Mouse (Mus musculus) stomach, embryonic 16.5 days (tissue): ENCODE results near the gene Yeats4. TPM values are rescaled to one million over a fixed set of nuclear protein-coding genes. Genes with fewer than 3 reads are reported as not detected.
A peak's percentile ranks its signal among the peaks of the same experiment; 100 is the strongest.

Experiments used
- ATAC-seq: fragments of 200-750 bp; cut with Nextera tagmentation; 2 replicates; pipeline ENCODE4 v1.8.0; 2017; ENCODE audit warnings: moderate number of reproducible peaks, moderate TSS enrichment; ENCODE audit not compliant: insufficient read depth, low FRiP score
- H3K27ac ChIP-seq: fragments of 300-500 bp; sonication (generic); 2 replicates; pipeline ENCODE4 v1.5.1; 2014; ENCODE audit warnings: low read length
- H3K27me3 ChIP-seq: fragments of 300-500 bp; sonication (generic); 2 replicates; pipeline ENCODE4 v1.6.1; 2014; ENCODE audit warnings: low read length, control low read depth, mixed read lengths; ENCODE audit not compliant: control insufficient read depth, insufficient read depth
- H3K36me3 ChIP-seq: fragments of 300-500 bp; sonication (generic); 2 replicates; pipeline ENCODE4 v1.6.1; 2014; ENCODE audit warnings: low read length; ENCODE audit not compliant: control insufficient read depth, insufficient read depth
- H3K4me1 ChIP-seq: fragments of 300-500 bp; sonication (generic); 2 replicates; pipeline ENCODE4 v1.6.1; 2014; ENCODE audit warnings: low read length, control low read depth, mixed read lengths; ENCODE audit not compliant: control insufficient read depth, insufficient read depth
- H3K4me2 ChIP-seq: fragments of 300-500 bp; sonication (generic); 2 replicates; pipeline ENCODE4 v1.6.1; 2014; ENCODE audit warnings: low read depth, low read length, mixed read lengths
- H3K4me3 ChIP-seq: fragments of 300-500 bp; sonication (generic); replicated peaks from 2 replicates; pipeline ENCODE4 v1.5.1; 2014; ENCODE audit warnings: mild to moderate bottlenecking, low read length
- H3K9ac ChIP-seq: fragments of 300-500 bp; sonication (generic); 2 replicates; pipeline ENCODE4 v1.6.1; 2014; ENCODE audit warnings: low read length
- H3K9me3 ChIP-seq: fragments of 300-500 bp; sonication (generic); replicated peaks from 2 replicates; pipeline ENCODE4 v1.6.1; 2016; ENCODE audit warnings: low read length, control low read depth; ENCODE audit not compliant: control insufficient read depth
- WGBS: fragments of 180-500 bp; shearing (Covaris S2); extraction: QIAGEN DNeasy Blood & Tissue Kit; methylation state at CpG from one replicate; pipeline ENCODE4 v1.1.7; 2014; 5-methylcytosine and 5-hydroxymethylcytosine counted together
- polyA plus RNA-seq: library from polyadenylated mRNA; unstranded; fragments of >200 nt; fragmentation: Nextera tagmentation; extraction: Ambion mirVana; gene quantifications from 2 replicates; pipeline ENCODE4 v1.2.1, GENCODE M21; 2015

Gene Yeats4
- polyA plus RNA-seq, 1 experiment from 2014 or later: 45.8 TPM

GRCm38 (mm10) chr10:117223758-117224101, 577 bp downstream of the Yeats4 start:
- ATAC-seq: no peak; the same call in 1 of the 2 replicates
- Histone ChIP-seq H3K9ac (peak overlapping the region; percentile 97), H3K4me1 (peaks cover 10% of the 10 kb centered on the region), H3K27ac (0 out of 2 replicates have a peak overlapping the region, but pooled peaks have one; percentile 99), H3K4me2 (peak overlapping the region; percentile 85), H3K27me3 (no peaks in the 10 kb centered on the region), H3K36me3 (peaks cover 14% of the 10 kb centered on the region; the same call in 1 of the 2 replicates), H3K9me3 (no peaks in the 10 kb centered on the region), H3K4me3 (peak overlapping the region; percentile 83)
- WGBS: 0% methylated on average over 9 of the region's 9 CpGs

- Histone ChIP-seq H3K9me3 (no peaks in the 10 kb centered on the region), H3K4me3 (no peak overlapping the region)
- 77% methylated on average over 3 of the region's 3 CpGs for WGBS
Observed at GRCm38 (mm10) chr10:117222821-117223220, 1.5 kb downstream of the Yeats4 start.

DNA sequence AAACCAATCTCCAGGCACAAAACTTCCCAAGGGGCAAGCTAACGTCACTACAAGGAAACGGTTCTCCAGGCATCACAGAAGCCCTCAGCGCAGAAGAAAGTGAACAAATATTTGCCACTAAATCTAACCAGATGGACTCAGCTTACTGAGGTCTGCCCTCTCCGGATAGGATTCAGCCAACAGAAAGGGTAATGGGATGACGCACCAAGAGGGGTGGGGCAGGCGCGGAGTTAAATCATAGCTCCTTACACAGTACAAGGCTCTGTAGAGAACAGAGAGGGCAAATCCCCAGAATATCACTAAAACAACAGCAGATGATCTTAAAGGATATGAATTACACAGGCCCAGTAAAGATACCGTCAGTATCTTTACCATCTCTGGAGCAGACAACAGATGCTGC, 6.0 kb downstream of the Yeats4 start:
- H3K36me3 ChIP-seq: peaks cover 40% of the 10 kb centered on the region; the same call in 1 of the 2 replicates
- H3K4me2 ChIP-seq: no peak overlapping the region
- H3K4me3 ChIP-seq: no peak overlapping the region
- no peak overlapping the region for H3K27ac ChIP-seq
- H3K9ac ChIP-seq: no peak overlapping the region
- H3K27me3 ChIP-seq: no peaks in the 10 kb centered on the region
- 86% methylated on average over 8 of the region's 8 CpGs for WGBS
- no peaks in the 10 kb centered on the region for H3K9me3 ChIP-seq
- ATAC-seq: no peak
- peaks cover 5% of the 10 kb centered on the region for H3K4me1 ChIP-seq

More at GRCm38 (mm10) chr10:117222821-117223220, 1.5 kb downstream of the Yeats4 start:
- H3K36me3 ChIP-seq: peaks cover 21% of the 10 kb centered on the region; the same call in 1 of the 2 replicates
- peaks cover 10% of the 10 kb centered on the region for H3K4me1 ChIP-seq
- H3K27ac ChIP-seq: no peak overlapping the region
- no peak overlapping the region for H3K9ac ChIP-seq
- no peaks in the 10 kb centered on the region for H3K27me3 ChIP-seq
- no peak for ATAC-seq
- peak overlapping the region; percentile 85; the same call in 1 of the 2 replicates for H3K4me2 ChIP-seq

DNA sequence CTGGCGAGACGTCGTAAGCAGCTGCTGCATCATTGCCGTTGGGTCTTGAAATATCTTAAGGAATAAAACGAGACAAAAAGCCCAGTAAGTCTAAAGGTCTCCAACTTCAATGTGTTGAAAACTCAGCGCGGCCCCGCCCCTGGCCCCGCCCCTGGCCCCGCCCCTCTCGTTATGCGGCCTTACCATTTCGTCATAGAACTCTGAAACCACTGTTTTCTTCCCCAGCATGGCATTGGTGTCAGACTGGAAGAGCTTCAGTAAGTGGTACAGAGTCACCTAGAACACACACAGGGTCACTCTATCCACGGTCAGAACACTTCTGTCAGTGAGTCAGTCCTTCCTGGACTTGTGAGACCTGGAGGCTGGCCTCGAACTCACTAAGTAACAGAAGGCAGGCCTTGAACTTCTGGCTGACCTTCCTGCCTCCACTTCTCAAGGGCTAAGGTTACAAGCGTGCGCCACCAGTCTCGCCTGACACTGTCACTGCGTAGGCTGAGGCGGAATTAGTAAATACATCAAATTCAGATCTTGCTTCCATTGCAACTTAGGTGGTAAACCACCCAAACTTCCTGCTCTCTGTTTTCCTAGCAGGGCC, 7.0 kb downstream of the Yeats4 start:
- no peaks in the 10 kb centered on the region for H3K4me1 ChIP-seq
- ATAC-seq: no peak
- H3K9me3 ChIP-seq: no peaks in the 10 kb centered on the region
- H3K4me2 ChIP-seq: no peak overlapping the region
- peaks cover 38% of the 10 kb centered on the region; the same call in 1 of the 2 replicates for H3K36me3 ChIP-seq
- no peaks in the 10 kb centered on the region for H3K27me3 ChIP-seq
- WGBS: 78% methylated on average over 20 of the region's 20 CpGs
- no peak overlapping the region for H3K4me3 ChIP-seq
- H3K27ac ChIP-seq: no peak overlapping the region
- H3K9ac ChIP-seq: no peak overlapping the region

- no peaks in the 10 kb centered on the region for H3K27me3 ChIP-seq
- ATAC-seq: no peak
- 67% methylated on average over 5 of the region's 5 CpGs for WGBS
- no peaks in the 10 kb centered on the region for H3K9me3 ChIP-seq
- peaks cover 33% of the 10 kb centered on the region; the same call in 1 of the 2 replicates for H3K36me3 ChIP-seq
- no peaks in the 10 kb centered on the region for H3K4me1 ChIP-seq
- H3K4me2 ChIP-seq: no peak overlapping the region
- no peak overlapping the region for H3K27ac ChIP-seq
- H3K4me3 ChIP-seq: no peak overlapping the region
- no peak overlapping the region for H3K9ac ChIP-seq
Observed at GRCm38 (mm10) chr10:117216793-117217192, 7.5 kb downstream of the Yeats4 start.

GRCm38 (mm10) chr10:117216132-117216495, 8.2 kb downstream of the Yeats4 start:
- no peaks in the 10 kb centered on the region for H3K27me3 ChIP-seq
- H3K36me3 ChIP-seq: peaks cover 31% of the 10 kb centered on the region; the same call in 1 of the 2 replicates
- H3K9me3 ChIP-seq: no peaks in the 10 kb centered on the region
- WGBS: 91% methylated on average over 9 of the region's 9 CpGs
- no peak overlapping the region for H3K4me2 ChIP-seq
- no peaks in the 10 kb centered on the region for H3K4me1 ChIP-seq
- H3K9ac ChIP-seq: no peak overlapping the region
- H3K27ac ChIP-seq: no peak overlapping the region
- no peak overlapping the region for H3K4me3 ChIP-seq
- no peak for ATAC-seq

GRCm38 (mm10) chr10:117215409-117216131, 8.7 kb downstream of the Yeats4 start:
- Histone ChIP-seq H3K4me3 (no peak overlapping the region), H3K27ac (no peak overlapping the region), H3K9ac (no peak overlapping the region), H3K27me3 (no peaks in the 10 kb centered on the region), H3K4me2 (no peak overlapping the region), H3K4me1 (no peaks in the 10 kb centered on the region), H3K9me3 (no peaks in the 10 kb centered on the region), H3K36me3 (peaks cover 31% of the 10 kb centered on the region; the same call in 1 of the 2 replicates)
- 84% methylated on average over 25 of the region's 25 CpGs for WGBS
- no peak for ATAC-seq

DNA sequence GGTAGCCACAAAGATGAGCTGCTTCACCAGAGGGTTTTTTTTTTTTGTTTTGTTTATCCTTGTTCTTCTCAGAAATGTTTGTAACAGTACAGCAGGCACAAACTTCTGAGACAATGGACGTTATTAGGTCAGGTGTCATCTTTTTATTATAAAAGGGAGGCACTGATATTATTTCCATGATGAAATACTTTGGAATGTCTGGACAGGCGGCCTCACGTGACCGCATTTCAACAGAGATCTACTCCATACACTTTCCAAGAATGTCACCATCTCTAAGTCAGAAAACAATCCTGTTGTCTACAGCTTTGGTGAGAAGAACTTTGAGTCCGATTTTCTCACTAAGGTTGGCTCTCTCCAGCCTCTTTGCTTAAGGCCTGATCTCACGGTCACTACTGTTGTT, 13.3 kb downstream of the Yeats4 start:
- Histone ChIP-seq H3K27me3 (no peaks in the 10 kb centered on the region), H3K4me3 (no peak overlapping the region)

DNA sequence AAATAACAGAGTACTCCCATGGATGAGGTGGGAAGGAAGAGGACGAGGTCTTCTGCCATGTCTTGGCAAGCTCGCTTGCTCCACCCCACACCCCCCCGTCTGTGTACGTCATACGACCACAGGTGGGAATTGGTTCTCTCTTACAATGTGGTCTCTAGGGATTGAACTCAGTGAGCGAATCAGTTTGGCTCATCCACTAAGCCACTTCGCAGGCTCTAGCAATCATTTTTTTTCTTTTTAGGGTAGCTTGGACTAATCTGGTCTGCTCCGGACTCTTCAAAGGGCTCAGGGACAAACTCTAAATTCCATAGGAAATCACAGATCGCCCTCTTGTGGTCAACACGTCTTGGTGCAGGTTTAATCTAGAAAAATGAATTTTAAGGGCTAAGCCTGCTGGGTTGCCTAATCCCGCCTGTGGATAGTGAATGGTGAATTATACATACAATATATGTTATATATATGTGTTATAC, 14.8 kb downstream of the Yeats4 start:
- no peaks in the 10 kb centered on the region for H3K4me1 ChIP-seq
- H3K4me2 ChIP-seq: peak overlapping the region; percentile 59
- WGBS: 6% methylated on average over 11 of the region's 11 CpGs
- peak; percentile 56; the same call in 1 of the 2 replicates for ATAC-seq
- H3K9ac ChIP-seq: peak overlapping the region; percentile 47
- H3K27ac ChIP-seq: no peak overlapping the region
- peak overlapping the region; percentile 41 for H3K4me3 ChIP-seq
- H3K36me3 ChIP-seq: 0 out of 2 replicates have a peak, but pooled peaks cover 3% of the 10 kb centered on the region
- H3K27me3 ChIP-seq: no peaks in the 10 kb centered on the region
- no peaks in the 10 kb centered on the region for H3K9me3 ChIP-seq

More for the DNA sequence above, 13.3 kb downstream of the Yeats4 start:
- H3K4me1 ChIP-seq: no peaks in the 10 kb centered on the region
- no peak overlapping the region for H3K27ac ChIP-seq
- peaks cover 9% of the 10 kb centered on the region; the same call in 1 of the 2 replicates for H3K36me3 ChIP-seq
- no peak overlapping the region for H3K4me2 ChIP-seq
- no peak for ATAC-seq
- no peak overlapping the region for H3K9ac ChIP-seq
- 88% methylated on average over 6 of the region's 6 CpGs for WGBS
- no peaks in the 10 kb centered on the region for H3K9me3 ChIP-seq
